Mouse (Mus musculus): ENCODE measurements around the gene Naa80.

Naa80 gene

GRCm38 (mm10) chr9:107596619-107597569 lies 18.2 kb downstream of the Naa80 start:
- no peak for DNase-seq (ENCODE audit: low spot score)

- no peak for DNase-seq (ENCODE audit: low spot score)
These were observed 19.7 kb downstream of the Naa80 start for GRCm38 (mm10) chr9:107598385-107598784.

DNA sequence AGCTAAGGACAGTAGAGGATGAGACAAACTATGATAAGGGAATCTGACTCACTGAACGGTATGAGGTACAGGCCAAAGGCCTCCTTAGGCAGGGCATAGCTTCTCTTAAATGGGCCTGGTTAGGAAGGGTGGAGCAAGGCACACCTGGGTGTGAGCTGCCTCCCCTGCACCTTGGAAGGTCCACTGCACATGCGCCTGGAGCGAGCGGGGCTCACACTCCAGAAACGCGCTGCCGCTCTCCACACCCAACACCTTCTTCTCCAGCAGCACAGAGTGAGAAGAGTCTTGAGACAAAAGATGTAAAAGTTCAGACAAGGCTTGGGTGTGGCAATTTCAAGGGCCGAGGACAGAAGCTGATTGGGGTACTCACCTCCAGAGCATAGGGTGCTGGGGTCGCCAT lies 20.7 kb downstream of the Naa80 start:
- DNase-seq (ENCODE audit: low spot score): no peak

- no peak for DNase-seq (ENCODE audit: low spot score)
These were observed 21.2 kb downstream of the Naa80 start for GRCm38 (mm10) chr9:107599842-107600241.

DNA sequence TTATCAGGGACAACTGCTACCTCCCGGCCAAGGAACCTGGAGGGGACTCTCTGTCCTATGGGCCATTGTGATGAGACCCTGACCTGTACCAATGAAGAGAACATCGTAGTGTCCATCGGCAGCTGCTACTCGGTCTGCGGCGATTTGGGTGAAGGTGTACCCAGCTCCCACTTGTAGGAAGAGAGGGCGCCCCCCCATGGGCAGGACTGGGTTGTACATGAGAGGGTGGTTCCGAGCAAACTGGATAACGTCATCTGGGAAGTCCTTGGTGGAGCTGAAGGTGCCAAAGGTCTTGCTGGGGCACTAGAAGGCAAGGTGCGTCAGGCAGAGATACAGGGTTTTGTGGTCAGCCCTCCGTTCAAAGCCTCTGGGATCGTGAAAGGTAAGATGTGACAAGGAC lies 22.1 kb downstream of the Naa80 start:
- peak; percentile 26 for DNase-seq (ENCODE audit: low spot score)

- DNase-seq (ENCODE audit: low spot score): no peak
These were observed 22.6 kb downstream of the Naa80 start for GRCm38 (mm10) chr9:107601275-107601674.

- peak; percentile 82 for DNase-seq (ENCODE audit: low spot score)
These were observed 23.5 kb downstream of the Naa80 start for GRCm38 (mm10) chr9:107602068-107602648.

GRCm38 (mm10) chr9:107603251-107603650 lies 24.6 kb downstream of the Naa80 start:
- no peak for DNase-seq (ENCODE audit: low spot score)

DNA sequence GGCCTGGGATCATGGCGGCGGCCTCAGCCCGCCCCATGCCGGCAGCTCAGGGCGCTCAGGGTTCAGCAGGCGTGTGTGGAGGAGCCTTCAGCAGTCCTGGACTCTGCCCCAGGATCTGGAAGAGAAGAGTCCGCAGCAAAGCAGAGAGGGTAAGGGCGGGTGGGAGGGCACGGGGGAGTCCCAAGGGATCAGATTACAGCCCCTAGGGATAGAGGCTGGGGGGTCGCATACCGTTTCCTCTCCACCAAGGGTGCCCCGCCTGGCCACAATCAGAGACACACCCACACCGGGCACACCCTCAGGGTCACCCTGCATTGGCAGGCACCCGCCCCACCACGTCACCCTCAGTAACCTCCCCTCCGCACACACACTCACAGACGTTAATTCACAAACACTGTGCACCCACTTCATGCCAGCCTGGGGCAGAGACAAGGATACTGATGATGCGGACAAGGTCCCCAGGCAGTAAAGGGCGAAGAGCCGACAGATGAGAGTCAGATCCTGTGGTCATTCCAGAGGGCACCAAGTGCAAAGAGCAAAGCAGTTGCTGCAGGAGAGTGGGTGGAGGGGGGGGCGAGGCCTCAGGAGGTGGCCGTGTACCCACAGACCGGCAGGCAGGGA lies 26.5 kb downstream of the Naa80 start:
- DNase-seq (ENCODE audit: low spot score): no peak

- DNase-seq (ENCODE audit: low spot score): no peak
These were observed 27.9 kb downstream of the Naa80 start for GRCm38 (mm10) chr9:107606591-107606990.

DNA sequence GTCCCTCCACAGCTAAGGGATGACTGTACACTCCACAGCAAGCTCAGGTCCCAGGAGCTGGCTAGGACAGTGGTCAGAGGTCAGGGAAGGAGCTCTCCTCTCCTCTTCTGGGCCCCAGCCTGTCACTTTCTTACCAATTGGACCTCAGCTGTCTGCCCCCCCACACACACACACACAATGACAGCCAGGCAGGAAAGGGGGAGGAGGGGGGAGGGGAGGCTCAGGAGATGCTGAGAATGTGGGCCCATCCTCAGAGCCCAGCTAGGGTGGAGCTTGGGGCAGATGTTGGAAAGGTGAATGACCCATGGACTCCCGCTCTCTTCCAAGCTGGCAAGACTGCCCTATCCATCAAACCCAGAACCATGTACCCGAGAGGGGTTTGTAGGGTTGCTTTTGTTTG lies 28.3 kb downstream of the Naa80 start:
- DNase-seq (ENCODE audit: low spot score): no peak

DNA sequence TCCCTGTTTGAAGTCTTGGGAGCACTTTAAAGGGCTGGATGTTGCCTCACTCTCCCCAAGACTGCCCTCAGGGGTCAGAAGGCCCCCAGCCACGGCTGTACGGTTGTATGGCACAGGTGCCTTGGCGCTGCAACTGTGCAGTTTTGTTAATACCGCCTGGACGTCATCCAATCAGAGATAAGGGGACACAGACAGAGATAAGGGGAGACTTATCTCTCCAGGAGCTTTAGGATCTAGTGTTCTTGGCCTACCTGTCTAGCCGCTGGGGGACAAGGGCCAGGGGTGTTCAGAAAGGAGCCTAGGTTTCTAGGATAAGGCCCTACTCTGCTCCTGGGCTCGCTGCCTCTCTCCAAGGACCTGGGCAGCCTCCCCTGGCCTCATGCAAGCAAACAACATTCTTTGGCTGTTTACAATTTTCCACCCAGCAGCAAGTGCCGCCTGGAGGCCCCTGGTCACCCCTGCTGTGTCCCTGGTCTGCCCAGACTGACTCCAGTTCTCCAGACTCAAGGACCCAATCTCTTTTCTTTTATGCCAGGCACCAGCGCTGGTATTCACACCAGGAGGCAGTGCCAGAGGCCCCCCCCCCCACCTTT lies 29.1 kb downstream of the Naa80 start:
- no peak for DNase-seq (ENCODE audit: low spot score)

DNA sequence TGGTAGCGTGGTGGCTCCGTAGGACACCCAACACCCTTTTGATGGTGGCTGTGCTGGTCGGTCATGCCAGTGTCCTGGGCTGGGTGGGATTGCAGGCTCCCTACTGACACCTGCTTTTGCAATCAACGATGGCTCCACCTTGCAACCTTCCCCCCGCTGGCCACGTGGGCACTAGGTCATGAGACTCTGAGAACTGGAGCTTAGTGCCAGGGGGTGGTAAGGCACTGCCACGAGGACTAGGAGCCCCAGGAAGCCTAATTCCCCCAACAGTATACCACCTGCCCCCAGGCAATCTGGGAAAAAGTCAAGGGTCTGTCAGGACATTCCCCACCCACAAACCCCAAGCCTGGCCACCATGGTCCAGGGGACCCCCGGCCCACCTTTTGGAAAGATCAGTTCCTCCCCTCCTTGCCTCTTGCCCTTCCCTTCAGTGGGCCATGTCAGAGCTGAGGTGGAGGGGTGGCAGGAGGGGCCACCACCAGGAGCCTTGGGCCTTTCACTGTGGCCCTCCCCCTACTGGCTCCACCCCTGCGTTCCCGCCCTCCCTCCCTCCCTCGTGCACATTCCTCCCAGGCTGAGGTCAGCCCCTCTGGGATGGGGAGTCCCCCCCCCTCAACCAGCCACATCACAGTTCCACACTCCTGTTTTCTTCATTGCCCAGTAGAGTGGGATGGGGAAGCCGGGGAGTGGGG lies 30.2 kb downstream of the Naa80 start, which contains the start of gene Sema3b:
Sema3b (minus strand) TSS at position 489 of the 692 bp plus-strand sequence.
- DNase-seq (ENCODE audit: low spot score): no peak

- DNase-seq (ENCODE audit: low spot score): no peak
These were observed 30.7 kb downstream of the Naa80 start for GRCm38 (mm10) chr9:107609433-107609830.

- DNase-seq (ENCODE audit: low spot score): no peak
These were observed 32.9 kb downstream of the Naa80 start for GRCm38 (mm10) chr9:107611456-107612190.

- peak; percentile 96 for DNase-seq (ENCODE audit: low spot score)
These were observed 33.7 kb downstream of the Naa80 start for GRCm38 (mm10) chr9:107612191-107612944.

- no peak for DNase-seq (ENCODE audit: low spot score)
These were observed 34.4 kb downstream of the Naa80 start for GRCm38 (mm10) chr9:107612945-107613569.

DNA sequence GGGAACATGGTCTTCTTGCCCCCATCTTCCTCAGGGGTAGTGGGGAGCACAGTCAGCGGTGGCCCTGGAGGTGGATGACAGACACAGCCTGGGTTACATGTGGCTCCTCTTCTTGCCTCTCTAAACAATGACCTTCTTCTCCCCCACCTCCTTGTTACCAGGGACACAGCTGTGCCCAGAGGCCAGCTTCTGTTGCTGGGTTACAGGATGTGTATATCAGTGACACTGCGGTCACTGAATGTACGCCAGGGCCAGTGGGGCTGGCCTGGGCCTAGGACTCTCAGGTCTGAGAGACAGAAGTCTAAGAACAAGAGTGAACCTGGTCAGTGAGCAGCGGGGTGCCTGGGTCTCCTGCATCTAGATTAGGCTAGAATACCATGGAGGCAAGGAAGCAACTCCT lies 36.3 kb downstream of the Naa80 start:
- no peak for DNase-seq (ENCODE audit: low spot score)

GRCm38 (mm10) chr9:107617461-107617860 lies 38.8 kb downstream of the Naa80 start:
- DNase-seq (ENCODE audit: low spot score): no peak

GRCm38 (mm10) chr9:107618098-107618497 lies 39.4 kb downstream of the Naa80 start:
- no peak for DNase-seq (ENCODE audit: low spot score)
